Mouse (Mus musculus) intestine, postnatal 0 days (tissue): ENCODE measurements at regions not wholly inside any gene's neighbourhood (a gene's known extent, or its start where the extent isn't known, plus 50 kb on each side); places are given as distances from the start of the nearest gene placed in this dataset.

Source experiments
- ATAC-seq: fragments of 200-750 bp; cut with Nextera tagmentation; 2 replicates; pipeline ENCODE4 v1.8.0; 2017; ENCODE audit warnings: mild to moderate bottlenecking, moderate TSS enrichment, moderate library complexity
- H3K27ac ChIP-seq: fragments of 300-500 bp; sonication (generic); 2 replicates; pipeline ENCODE4 v1.5.1; 2014; ENCODE audit warnings: mild to moderate bottlenecking, low read depth, low read length, moderate library complexity
- H3K27me3 ChIP-seq: fragments of 300-500 bp; sonication (generic); replicated peaks from 2 replicates; pipeline ENCODE4 v1.6.1; 2014; ENCODE audit warnings: low read length, mixed read lengths; ENCODE audit not compliant: control insufficient read depth, insufficient read depth
- H3K36me3 ChIP-seq: fragments of 300-500 bp; sonication (generic); 2 replicates; pipeline ENCODE4 v1.6.1; 2014; ENCODE audit warnings: mild to moderate bottlenecking, moderate library complexity; ENCODE audit not compliant: control insufficient read depth, insufficient read depth
- H3K4me1 ChIP-seq: fragments of 300-500 bp; sonication (generic); replicated peaks from 2 replicates; pipeline ENCODE4 v1.6.1; 2014; ENCODE audit warnings: antibody characterized with exemption, low read length, mixed read lengths; ENCODE audit not compliant: control insufficient read depth, insufficient read depth
- H3K4me2 ChIP-seq: fragments of 300-500 bp; sonication (generic); replicated peaks from 2 replicates; pipeline ENCODE4 v1.6.1; 2014; ENCODE audit warnings: low read depth, mild to moderate bottlenecking, moderate library complexity
- H3K4me3 ChIP-seq: fragments of 300-500 bp; sonication (generic); 2 replicates; pipeline ENCODE4 v1.5.1; 2014; ENCODE audit warnings: low read depth, low read length
- H3K9ac ChIP-seq: fragments of 300-500 bp; sonication (generic); 2 replicates; pipeline ENCODE4 v1.6.1; 2014; ENCODE audit warnings: mild to moderate bottlenecking, low read depth, low read length
- H3K9me3 ChIP-seq: fragments of 300-500 bp; sonication (generic); 2 replicates; pipeline ENCODE4 v1.6.1; 2016; ENCODE audit warnings: mixed run types; ENCODE audit not compliant: control insufficient read depth
- CTCF ChIP-seq: sonication (generic); IDR thresholded peaks from 2 replicates; pipeline ENCODE4 v1.5.1; 2016; ENCODE audit warnings: low read depth, mild to moderate bottlenecking, control low read depth, antibody characterized with exemption, moderate library complexity
- WGBS: fragments of 180-500 bp; shearing (Covaris S2); extraction: QIAGEN DNeasy Blood & Tissue Kit; methylation state at CpG from one replicate; pipeline ENCODE4 v1.1.7; 2014; 5-methylcytosine and 5-hydroxymethylcytosine counted together

DNA sequence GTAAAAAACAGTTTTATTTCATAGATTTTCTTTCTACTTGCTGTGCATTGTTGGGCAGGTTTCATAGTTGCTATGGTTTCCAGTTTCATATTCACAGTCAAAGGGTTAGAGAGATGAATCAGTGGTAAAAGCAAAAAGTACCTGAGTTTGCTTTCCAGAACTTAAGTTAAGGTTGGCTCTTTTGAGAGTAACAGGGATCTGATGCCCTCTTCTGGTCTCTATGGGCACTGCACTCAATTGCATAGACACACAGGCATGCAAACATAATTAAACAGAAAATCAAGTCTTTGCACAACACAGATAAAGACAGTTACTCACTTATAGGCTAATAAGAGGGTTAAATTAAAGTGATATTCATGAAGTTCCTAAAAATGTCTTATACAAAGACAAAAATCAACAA, 165.8 kb upstream of the Tgfbr2 start:
- TF ChIP-seq CTCF: peak; percentile 67

DNA sequence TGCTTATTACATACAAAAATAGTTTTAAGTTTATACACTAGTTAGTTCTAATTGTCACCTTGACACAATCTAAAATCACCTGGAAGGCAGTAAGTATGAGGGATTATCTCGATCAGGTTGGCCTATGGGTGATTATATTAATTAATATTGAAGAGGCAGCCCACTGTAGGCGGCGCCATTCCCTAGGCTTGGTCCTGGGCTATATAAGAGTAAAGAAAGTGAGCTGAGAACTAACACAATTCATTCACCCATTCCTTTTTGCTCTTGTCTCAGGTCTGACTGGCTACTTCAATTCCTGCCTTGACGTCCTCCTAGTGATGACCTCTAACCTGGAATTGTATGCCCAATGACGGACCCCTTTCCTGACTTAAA, 163.6 kb upstream of the Tgfbr2 start:
- no peak for ATAC-seq
- Histone ChIP-seq H3K27ac (no peak overlapping the region), H3K9ac (no peak overlapping the region), H3K36me3 (no peaks in the 10 kb centered on the region), H3K4me2 (no peak overlapping the region), H3K4me3 (no peak overlapping the region), H3K4me1 (no peaks in the 10 kb centered on the region), H3K27me3 (no peaks in the 10 kb centered on the region), H3K9me3 (no peaks in the 10 kb centered on the region)
- 92% methylated on average over 5 of the region's 5 CpGs for WGBS
- no peak for TF ChIP-seq CTCF

More for the DNA sequence above, 165.8 kb upstream of the Tgfbr2 start:
- Histone ChIP-seq H3K9ac (no peak overlapping the region), H3K27me3 (no peaks in the 10 kb centered on the region), H3K9me3 (no peaks in the 10 kb centered on the region), H3K36me3 (no peaks in the 10 kb centered on the region), H3K4me3 (no peak overlapping the region), H3K4me1 (no peaks in the 10 kb centered on the region), H3K4me2 (no peak overlapping the region), H3K27ac (no peak overlapping the region)
- no peak for ATAC-seq

DNA sequence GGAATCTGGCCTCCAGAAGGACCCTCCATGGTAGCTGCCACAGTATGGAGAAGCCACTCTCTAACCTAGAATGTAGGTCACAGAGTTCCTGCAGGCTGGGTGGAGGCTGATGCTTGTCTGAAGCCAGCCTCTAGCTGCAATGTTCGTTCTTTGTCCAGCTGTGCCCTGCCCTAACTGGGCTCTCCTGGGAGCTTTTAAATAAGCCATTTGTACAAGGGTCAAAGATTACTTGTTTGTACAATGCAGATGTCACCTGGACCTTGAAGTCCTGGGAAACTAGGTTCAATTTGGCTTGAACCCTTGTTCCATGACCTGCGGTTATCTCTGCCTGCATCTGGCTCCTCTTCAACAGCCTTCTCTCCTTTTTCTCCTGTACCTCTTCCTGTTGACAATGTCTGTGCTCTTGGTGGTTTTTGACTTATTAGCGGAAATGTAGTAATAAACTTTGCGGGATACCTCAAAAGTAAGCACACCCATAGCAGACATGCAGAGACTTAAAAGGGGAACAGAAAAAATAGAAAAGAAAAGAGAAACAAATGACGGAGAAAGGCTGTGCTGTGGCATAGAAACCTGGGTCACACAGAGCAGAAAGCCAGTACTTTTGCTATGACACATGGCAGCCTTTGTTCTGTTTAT, 163.1 kb upstream of the Tgfbr2 start:
- WGBS: 68% methylated on average over 5 of the region's 5 CpGs
- H3K4me3 ChIP-seq: no peak overlapping the region
- H3K27me3 ChIP-seq: no peaks in the 10 kb centered on the region
- no peaks in the 10 kb centered on the region for H3K9me3 ChIP-seq
- no peak overlapping the region for H3K27ac ChIP-seq
- ATAC-seq: no peak
- no peaks in the 10 kb centered on the region for H3K4me1 ChIP-seq
- no peaks in the 10 kb centered on the region for H3K36me3 ChIP-seq
- no peak overlapping the region for H3K9ac ChIP-seq
- no peak for TF ChIP-seq CTCF
- H3K4me2 ChIP-seq: no peak overlapping the region

GRCm38 (mm10) chr9:116337446-116338010, 162.4 kb upstream of the Tgfbr2 start:
- Histone ChIP-seq H3K36me3 (no peaks in the 10 kb centered on the region), H3K4me3 (no peak overlapping the region), H3K4me2 (no peak overlapping the region), H3K4me1 (no peaks in the 10 kb centered on the region), H3K9ac (no peak overlapping the region), H3K27me3 (no peaks in the 10 kb centered on the region), H3K27ac (no peak overlapping the region), H3K9me3 (no peaks in the 10 kb centered on the region)
- no peak for ATAC-seq
- TF ChIP-seq CTCF: no peak
- WGBS: 91% methylated on average over 8 of the region's 8 CpGs

- H3K27me3 ChIP-seq: no peaks in the 10 kb centered on the region
- ATAC-seq: no peak
- no peaks in the 10 kb centered on the region for H3K36me3 ChIP-seq
- no peak for TF ChIP-seq CTCF
- H3K9me3 ChIP-seq: no peaks in the 10 kb centered on the region
- 79% methylated on average over 11 of the region's 11 CpGs for WGBS
- no peak overlapping the region for H3K4me2 ChIP-seq
- H3K9ac ChIP-seq: no peak overlapping the region
- no peaks in the 10 kb centered on the region for H3K4me1 ChIP-seq
- H3K27ac ChIP-seq: no peak overlapping the region
- no peak overlapping the region for H3K4me3 ChIP-seq
These were observed 160.7 kb upstream of the Tgfbr2 start for GRCm38 (mm10) chr9:116335561-116336478.

- H3K4me3 ChIP-seq: no peak overlapping the region
- H3K36me3 ChIP-seq: no peaks in the 10 kb centered on the region
- ATAC-seq: no peak
- H3K27ac ChIP-seq: 0 out of 2 replicates have a peak overlapping the region, but pooled peaks have one; percentile 4
- no peak for TF ChIP-seq CTCF
- no peak overlapping the region for H3K4me2 ChIP-seq
- H3K27me3 ChIP-seq: no peaks in the 10 kb centered on the region
- H3K9me3 ChIP-seq: no peaks in the 10 kb centered on the region
- WGBS: 72% methylated on average over 6 of the region's 6 CpGs
- no peak overlapping the region for H3K9ac ChIP-seq
- no peaks in the 10 kb centered on the region for H3K4me1 ChIP-seq
These were observed 158.8 kb upstream of the Tgfbr2 start for GRCm38 (mm10) chr9:116333956-116334463.
